Mouse (Mus musculus) cerebellum, adult 9-11 months (tissue): Measurements from ENCODE around the gene Pigb.

Source experiments
- DNase-seq: peaks from one replicate; pipeline ENCODE4 v3.0.0; 2022

Gene Pigb

DNA sequence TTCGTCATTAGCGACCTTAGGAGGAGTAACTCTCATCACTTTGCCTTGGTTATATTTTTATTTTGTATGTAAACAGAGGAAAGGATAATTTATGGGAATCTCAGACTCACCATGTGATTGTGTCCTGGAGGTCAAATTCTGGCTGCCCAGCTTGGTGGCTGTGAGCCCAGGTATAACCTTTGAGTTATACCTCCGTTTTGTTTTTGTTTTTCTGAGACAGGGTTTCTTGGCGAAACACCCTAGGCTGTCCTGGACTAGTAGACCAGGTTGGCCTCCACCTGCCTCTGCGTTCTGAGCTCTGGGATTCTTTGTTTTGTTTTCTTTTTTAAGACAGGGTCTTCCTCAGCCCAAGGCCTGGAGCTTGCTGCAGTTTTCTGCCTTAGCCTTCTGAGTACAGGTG is 51.5 kb downstream of the Pigb start:
- DNase-seq, result no peak

DNA sequence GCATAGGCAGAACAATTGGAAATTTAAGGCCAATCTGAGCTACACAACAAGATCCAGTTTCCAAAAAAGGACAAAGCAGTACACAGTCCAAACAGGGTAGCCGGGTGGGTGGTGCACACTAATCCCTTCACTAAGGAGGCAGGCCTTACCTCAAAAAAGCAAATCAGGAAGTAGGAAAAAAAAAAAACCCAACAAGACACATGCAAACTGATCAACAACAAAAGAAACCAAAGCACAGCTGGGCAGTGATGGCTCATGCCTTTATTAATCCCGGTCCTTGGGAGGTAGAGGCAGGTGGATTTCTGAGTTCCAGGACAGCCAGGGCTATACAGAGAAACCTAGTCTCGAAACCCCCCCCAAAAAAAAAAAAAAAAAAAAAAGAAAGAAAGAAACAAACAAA is 52.5 kb downstream of the Pigb start:
- DNase-seq, result no peak

DNA sequence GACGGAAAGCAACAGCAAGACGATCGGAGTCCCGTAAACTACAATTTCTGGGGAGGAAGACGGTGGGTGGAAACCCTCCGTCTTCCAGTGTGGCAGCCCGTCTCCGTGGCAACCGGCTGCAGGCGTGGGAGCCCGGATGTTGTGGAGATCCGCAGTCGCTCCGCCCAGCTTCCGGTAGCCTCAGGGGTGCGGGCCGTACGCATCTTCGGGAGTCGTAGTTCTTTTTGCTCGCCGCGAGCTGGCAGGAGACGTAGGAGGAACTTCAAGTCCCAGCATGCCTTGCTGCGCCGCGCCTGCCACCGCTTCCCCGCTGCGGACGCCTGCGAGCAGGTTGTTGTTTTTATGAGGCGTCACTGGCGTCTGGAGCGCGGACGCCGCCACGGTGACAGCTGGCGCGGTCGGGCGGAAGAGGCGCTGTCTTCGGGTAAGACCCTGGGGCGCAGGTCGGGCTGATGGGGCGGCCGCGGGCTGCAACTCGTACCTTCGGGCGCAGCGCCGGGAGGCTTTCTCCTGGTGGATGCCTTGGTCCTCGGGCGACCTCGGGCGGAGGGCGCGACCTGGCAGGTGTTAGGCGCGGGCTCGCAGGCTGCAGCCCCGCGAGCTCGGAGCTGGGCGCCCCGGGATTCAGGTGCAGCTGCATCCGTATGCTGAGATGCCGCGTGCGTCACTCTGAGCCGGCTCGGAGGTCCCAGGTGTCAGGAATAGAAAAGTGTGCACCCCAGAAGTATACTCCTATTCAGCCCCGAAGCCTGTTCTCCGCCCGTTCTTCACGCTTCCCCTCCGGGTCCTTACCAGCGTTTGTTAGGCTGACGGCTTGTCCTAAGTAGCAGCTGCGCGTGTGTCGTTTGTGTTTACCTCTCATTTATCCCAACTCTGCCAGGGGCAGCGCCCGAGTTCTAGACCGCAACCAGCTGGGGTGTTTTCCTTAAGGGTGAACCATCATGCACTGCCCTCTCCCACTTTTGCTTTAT is 54.6 kb downstream of the Pigb start, which contains the start of the genes Ccpg1os and Ccpg1:
Gene Ccpg1os (minus strand): TSS at position 133 of the 971 bp plus-strand sequence.
Gene Ccpg1 (plus strand): TSS at position 180 of the 971 bp plus-strand sequence.
- peak; percentile 98 for DNase-seq

DNA sequence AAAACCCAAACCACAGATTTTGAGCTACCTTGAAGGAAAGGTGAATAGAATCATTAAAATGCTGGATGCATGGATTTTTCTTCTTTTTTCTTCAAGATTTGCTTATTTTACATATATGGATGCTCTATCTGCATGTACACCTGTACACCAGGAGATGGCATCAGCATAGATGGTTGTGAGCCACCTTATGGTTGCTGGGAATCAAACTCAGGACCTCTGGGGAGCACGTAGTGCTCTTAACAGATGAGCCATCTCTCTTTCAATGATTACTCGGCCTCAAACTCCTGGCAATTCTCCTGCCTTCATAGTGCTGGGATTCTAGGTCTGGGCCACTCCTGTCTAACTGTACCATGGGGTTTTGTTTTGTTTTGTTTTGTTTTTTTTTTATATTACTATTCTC is 57.1 kb downstream of the Pigb start:
- no peak for DNase-seq

DNA sequence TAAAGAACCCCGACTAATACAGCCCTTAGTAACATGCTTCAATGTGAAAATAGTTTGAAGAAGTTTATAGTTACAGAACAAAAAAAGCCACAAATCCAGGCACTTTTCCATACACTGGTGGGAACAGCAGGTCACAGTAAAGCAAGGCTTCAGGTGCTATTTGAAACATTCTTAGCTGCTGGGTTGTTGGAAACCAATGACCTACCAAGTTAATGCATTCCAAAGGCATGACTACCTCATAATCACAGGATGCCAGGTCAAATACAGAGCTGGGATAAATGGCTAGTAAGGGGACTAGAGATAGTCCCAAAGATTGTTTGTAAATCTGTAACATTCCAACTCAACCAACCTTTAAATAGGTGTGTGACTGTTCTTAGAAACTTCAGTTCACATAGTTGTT is 64.9 kb downstream of the Pigb start:
- no peak for DNase-seq

DNA sequence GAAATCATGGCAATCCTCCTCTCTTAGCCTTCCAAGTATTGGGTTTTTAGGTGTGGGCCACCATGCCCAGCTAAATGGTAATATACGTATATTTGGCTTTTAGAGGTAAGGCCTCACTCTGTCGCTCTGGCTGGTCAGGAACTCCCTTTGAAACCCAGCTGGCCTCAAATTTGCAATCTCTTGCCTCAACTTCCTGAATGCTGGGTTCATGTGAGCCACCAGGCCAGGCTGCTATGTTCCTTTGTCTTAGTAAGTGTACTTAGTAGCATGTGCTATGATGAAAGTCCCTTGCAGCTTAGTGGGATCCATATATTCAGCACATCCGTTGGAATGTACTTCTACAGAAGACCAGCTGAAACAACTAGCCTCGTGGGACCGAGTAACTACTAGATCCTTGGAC is 65.4 kb downstream of the Pigb start:
- DNase-seq, result no peak

DNA sequence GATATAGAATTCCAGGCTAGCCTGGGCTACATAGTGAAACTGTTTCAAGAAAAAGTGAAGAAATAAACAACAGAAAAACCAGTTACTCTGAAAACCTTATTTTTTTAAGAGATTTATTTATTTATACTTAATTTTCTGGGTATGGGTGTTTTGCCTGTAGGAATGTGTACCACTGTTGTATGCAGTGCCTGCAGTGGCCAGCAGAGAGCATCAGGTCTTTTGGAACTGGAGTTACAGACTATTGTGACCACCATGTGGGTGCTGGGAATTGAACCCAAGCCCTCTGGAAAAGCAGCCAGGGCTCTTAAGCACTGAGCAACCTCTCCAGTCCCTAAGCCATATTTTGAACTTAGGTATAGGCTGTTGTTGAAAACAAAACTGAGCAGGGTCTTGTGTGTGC is 67.2 kb downstream of the Pigb start:
- no peak for DNase-seq

DNA sequence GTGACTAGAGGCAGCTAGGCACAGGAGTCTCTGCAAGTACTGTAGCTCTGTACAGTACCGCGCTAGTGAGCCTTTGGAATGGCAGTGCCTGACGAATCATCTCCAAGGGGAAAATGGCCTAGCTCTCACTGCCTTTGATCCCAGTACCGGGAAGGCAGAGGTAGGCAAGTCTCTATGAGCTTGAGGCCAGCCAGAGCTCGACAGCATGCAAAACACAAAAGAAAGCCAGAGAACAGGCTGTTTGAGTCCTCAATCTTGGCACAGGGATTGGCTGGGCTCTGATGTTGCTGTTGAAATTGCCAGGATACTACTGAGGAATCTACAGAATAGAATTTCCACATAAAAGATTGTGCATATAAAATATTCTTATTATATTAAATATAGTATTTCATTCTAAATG is 67.7 kb downstream of the Pigb start:
- no peak for DNase-seq

DNA sequence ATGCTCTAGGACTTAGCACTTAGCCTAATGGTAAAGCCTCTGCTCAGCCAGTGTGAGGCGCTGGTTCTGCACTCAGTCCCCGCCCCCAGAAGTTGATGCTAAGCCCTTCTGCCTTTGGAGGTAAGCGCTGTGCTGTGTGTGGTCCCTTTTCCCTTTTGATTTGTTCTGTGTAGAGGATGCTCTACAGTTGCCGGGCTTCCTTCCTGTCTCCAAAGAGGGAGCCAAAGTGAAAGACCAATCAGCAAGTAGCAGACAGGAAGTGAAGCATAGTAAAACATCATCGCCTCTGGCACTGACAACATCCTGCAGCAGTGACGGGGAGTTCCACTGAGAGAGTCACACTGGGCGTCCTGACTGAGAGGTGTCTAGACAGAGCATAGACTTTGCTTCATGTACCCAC is 70.3 kb downstream of the Pigb start:
- DNase-seq, result no peak

DNA sequence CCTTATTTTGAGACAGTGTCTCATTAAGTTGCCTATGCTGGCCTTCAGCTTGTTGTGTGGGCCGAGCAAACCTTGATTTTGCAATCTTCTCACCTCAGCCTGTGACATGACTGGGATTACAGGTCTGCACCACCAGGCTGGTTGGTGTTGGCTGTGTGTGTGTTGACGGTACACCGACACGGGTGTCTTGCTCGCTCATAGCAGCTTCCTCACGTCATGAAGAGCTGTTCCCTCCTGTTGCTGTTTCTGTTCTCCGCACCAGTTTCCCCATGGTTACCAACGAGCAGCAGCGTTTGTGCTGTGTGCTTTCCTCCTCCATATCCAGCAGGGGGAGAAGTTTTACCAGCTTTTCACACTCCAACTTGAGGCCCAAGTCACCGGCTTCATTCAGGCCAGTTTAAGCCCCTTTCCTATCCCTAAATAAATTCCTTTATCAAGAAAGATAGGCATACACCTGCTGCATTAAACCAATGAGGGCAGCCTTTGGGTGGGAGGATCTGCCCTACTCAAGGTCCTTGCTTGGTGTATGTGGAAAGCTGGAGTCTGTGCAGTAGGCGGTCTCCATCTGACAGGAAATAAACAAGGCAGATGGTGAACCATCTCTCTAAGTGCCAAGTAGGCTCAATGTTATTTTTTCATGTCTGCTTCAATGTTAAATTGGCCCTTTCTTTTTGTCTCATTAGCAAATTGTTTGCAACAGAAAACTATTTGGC is 71.7 kb downstream of the Pigb start:
- peak; percentile 71 for DNase-seq

DNA sequence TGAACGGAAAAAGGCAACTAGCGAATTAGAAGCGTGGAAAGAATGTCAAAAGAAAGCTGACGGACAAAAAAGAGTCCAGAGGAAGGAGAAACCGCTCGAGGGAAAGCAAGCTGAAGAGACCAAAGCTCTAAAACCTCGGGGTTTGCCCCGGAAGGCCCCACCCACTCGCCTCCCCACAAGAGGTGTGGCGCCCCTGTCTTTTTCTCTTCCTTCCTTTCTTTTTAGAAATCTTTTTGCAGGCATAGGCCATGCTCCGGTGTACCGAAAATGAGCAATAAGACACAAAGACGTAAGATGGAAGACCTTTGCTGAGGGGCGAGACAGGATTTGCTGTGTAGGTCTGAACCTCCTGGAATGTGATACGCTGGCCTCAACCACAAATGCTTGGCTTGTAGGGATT is 78.2 kb downstream of the Pigb start:
- no peak for DNase-seq

DNA sequence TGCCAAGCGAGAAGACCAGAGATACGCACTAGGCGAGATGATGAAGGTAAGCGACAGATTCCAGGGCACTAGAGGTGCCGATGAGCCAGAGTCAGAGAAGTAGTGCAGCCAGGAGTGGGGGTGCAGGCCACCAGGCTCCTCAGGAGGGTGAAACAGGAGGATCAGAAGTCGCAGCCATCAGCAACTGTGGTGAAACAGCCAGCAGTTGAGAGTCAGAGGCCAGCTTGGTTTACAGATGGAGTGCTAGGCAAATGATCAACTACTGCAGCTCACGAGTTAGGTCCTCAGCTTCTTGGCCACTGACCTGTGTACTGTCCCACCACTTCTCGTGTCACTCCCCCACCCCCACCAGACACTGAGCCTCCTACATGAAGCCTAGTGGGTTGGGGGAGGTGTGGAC is 78.8 kb downstream of the Pigb start:
- DNase-seq, result no peak

DNA sequence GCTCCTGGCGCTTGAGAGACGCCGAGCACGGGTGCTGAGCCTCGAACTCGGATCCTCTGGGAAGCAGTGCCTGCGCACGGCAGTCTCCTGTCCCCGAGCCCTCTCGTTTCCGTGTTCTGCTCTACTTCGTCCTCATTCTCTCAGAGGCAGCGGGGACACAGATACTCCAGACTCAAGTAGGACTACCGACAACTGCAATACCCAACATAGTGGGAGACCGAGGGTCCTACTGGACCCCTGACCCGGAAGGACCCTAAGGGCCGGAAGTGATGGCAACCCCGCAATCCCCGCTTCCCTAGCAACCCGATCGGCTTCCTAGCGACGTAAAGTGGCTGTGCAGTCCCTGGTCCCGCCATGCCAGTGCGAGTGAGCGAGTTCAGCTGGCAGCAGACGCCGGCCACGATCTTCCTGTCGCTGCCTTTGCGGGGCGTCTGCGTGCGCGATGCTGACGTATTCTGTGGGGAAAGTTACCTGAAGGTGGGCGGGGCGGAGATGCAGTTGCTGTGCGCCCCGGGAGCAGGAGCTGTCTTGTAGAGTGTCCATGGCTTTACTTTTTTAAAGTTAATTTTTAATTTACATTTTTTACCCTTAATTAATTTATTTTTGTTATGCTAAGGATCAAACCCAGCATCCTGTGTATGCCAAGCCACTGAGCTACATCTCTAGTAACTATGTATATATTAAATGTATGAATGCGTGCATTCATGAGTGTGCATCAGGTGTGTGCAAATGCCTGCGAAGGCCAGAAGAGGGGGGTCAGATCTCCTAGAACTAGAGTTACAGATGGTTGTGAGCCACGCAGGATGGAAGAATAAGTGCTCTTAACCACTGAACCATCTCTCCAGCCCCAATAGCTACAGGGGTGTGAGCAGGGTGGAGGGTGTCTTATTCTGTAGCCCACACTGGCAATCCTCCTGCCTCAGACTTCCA is 81.4 kb downstream of the Pigb start, which contains the start of the genes Dyx1c1 and Gm44503:
Gene Dyx1c1 (plus strand): TSS at position 265 of the 930 bp plus-strand sequence.
Gene Gm44503 (plus strand): TSS at position 332 of the 930 bp plus-strand sequence.
- DNase-seq, result peak; percentile 70
